Mouse (Mus musculus) cerebellum, postnatal 10 days (tissue): ENCODE results near the gene Abcg5.

Experiments
- DNase-seq, 2 experiments: peaks; one replicate each; pipeline ENCODE4 v3.0.0; 2021; ENCODE audit warnings: mixed read lengths in 2 of 2

The Abcg5 gene

GRCm38 (mm10) chr17:84682734-84683717 is at the start of gene Abcg5:
TSS of gene Abcg5 (minus strand) at chr17:84683011.
- no peak for DNase-seq

DNA sequence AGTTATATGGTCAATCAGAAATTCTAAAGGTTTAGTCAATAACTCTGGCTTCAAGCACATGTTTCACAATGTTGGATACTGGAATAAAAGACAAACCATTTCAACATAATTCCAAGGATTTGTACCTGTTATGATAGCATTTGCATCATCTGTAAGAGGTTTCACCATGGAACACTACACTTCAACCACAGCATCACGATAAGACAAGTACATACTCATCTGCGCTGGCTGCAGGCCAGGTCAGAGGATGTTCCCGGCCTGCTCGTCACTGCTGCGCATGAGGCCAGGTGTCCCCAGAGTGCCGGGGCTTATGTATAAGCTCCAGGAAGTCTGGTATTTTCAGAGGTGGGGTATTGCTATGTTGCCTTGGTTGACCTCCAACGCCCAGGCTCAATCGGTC is 49.8 kb upstream of the Abcg5 start:
- no peak for DNase-seq

DNA sequence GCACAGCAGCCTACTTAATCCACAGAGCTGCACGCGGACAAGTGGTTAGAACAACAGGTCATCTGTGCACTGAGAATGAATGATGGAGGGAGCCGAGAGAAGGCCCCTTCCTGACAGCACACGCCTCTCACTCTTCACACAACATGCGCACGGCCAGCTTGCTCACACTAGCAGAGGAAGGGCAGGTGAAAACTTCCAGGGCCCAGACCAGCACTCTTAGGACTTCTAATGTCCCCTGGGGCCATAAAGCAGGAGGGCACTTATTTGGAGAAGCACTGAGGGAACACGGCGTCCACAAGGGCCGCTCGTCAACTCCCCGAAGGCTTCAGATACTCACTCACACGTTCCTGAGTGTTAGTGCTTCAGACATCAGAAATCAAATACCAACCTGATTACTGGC is 48.5 kb upstream of the Abcg5 start:
- DNase-seq = no peak

GRCm38 (mm10) chr17:84729140-84729539 is 46.3 kb upstream of the Abcg5 start:
- no peak for DNase-seq

- DNase-seq = no peak
Measured at GRCm38 (mm10) chr17:84728201-84728911, 45.5 kb upstream of the Abcg5 start.

- DNase-seq = no peak
Measured at GRCm38 (mm10) chr17:84725163-84725562, 42.4 kb upstream of the Abcg5 start.

DNA sequence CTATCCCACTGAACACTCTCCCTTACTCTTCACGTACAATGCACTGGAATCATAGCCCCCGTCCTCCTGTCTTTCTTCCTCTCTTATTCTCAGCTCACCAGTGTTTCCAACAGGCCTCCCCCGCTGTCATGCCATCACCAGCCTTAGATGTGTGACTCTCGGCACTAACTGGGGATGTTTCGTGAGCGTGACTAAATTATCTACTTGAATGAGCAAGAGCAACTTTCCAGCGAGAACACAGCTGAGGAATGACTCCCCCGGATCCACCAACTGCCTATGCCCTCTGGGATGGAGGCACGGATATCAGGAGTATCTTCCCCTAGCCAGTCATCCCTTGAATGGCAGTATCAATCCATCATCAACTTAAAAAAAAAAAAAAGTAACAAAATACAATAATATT is 41.2 kb upstream of the Abcg5 start:
- no peak for DNase-seq

- no peak for DNase-seq
Measured at GRCm38 (mm10) chr17:84719105-84719504, 36.3 kb upstream of the Abcg5 start.

DNA sequence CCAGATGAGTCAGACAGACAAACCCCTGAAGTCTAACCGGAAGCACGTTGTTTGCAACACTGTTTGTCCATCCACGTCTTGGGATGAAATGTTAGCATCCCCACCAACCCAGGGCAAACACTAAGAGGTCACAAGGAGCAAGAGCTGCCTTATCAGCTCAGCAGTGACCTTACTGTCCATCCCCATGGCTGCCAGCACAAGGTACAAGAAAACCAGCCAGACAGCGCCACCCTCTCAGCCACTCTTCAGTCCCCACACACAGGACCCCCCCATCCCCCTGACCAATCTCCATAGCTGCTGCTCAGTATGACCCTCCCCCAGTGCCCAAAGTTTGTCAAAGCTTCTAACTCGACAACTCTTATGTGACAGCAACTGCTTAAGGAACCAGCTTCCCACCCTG is 34.6 kb upstream of the Abcg5 start:
- no peak for DNase-seq

DNA sequence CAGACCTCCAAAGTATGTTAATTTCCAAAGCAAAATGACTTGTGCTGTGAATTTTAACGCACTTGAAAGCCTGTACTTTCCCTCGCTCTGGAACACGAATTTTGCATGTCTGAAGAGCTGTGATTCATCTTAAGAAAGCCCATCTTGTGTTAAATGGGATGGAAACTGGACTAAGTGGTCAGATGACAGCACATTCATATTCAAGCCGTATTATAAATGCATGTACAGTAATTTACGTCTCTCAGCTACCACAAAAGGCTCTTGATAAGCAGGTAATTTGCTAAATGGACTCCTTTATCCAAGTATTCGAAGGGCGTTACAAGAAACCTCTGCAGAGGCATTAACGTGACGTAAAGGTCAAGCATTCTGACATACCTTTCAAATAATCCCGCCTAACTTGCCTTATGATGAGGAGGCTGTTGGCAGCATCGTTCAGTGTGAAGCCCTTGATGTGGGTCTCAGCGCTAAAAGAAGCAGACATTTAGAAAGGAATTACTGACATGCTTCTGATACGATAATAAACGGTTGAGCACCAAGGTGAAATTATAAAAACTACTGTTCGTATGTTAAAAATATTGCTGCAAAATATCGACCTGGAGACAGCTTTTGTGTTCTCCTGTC is 33.6 kb upstream of the Abcg5 start:
- DNase-seq = no peak

GRCm38 (mm10) chr17:84714930-84715329 is 32.1 kb upstream of the Abcg5 start:
- no peak for DNase-seq

DNA sequence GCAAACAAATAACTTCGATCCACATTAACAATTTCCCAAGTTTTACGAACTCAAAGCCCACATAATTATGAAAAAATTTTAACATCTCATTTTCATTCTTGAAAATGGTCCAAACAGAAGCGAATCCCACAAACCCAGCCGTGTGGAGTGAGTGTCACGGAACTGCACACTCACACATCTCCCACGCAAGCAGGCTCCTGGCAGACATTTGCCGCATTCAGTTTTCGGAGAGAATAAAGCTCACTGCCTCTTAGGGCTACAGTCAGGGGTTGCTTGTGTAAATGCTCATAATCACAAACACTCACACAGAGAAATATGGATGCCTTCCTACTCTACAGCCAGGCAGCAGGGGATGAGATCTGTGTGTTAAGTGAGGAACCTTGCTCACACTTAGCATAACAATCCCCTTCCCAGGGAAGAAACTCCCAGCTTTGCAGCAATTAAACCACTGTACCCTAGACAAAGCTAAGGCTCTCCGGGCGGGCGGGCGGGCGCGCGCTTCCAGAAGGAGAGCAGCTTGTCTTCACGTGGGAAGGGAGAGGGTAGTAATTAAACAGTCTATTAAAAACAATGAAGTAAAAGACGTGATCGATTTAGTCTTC is 30.9 kb upstream of the Abcg5 start:
- DNase-seq = no peak

DNA sequence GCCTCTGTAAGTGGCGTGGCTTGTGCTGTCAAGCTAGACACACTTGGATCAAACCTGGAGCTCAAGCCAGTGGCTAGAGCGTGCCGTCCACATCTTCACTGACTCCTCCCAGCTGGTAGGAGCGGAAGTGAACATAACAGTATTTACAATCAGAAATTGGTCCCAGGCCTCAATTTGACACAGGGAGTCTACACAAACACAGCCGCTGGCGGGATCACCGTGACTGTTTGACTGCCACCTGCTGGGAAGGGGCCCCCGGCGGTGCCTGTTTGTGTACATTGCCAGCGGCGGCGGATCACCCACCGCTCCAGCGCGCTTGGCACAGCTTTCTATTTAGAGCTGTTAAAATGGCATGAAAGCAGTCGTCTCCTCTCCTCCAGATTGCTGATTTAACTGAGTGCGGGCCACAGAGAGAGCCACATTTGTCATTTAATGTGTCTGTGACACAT is 26.6 kb upstream of the Abcg5 start:
- peak; percentile 53 to 73 for DNase-seq

DNA sequence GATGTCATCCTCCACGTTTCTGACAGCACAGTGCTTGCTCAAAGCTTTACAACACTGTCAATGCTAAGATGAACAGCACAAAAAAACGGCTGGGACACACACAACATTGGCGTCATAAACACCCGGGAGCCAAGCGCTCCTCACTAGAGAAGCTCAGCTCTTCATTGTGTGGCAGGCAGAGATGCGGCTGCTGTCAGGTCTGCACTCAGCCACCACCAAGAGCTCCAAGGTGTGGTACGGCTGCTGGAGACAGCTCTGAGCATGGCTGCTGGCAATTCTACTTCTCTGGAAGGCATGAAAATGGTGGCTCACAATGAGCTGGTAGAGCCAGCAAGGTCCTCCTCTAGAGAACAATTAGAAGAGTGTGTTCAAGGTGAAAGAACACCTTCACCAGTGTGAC is 26.0 kb upstream of the Abcg5 start:
- DNase-seq = no peak

DNA sequence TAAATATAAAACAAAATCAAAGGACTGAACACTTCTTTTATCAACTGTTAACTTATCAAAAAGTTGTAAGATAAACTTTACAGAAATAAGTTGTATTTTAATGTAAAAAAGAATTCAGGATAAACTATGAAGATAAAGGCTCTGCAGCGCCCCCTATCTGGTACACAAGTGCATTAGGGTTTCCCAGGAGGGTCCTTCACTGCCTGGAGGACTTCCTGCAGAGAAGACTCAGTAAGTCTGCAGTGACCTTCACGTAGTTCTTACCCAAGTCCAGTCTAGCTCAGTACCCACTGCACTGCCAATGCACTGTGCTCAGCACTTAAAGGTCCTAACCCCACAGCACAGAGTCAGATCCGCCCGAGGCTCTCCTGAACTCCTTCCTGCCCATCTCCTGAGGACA is 24.6 kb upstream of the Abcg5 start:
- no peak for DNase-seq

- peak; percentile 74 to 80 for DNase-seq
Measured at GRCm38 (mm10) chr17:84698727-84699126, 15.9 kb upstream of the Abcg5 start.

GRCm38 (mm10) chr17:84696537-84696936 is 13.7 kb upstream of the Abcg5 start:
- no peak for DNase-seq

GRCm38 (mm10) chr17:84693741-84694140 is 10.9 kb upstream of the Abcg5 start:
- no peak for DNase-seq

DNA sequence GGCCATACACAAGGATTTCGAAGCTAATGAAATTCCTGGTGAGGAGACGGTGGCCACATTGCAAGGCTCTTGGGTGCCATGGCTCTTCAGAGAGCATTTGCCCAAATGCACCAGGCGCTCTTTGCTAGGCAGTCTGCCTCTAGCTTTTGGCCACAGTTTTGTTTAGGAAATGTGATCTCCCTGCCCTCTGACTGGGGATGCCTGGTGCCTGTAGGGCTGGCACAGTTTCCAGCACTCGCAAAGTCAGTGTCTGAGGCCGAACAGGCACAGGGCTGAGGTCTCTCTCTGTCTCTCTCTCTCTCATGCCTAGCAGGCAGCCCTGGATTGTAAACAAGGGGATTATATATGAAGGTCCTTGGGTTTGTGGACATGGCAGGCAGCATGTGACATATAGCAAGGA is 7.3 kb upstream of the Abcg5 start:
- no peak for DNase-seq

GRCm38 (mm10) chr17:84689316-84689715 is 6.5 kb upstream of the Abcg5 start:
- DNase-seq = no peak

GRCm38 (mm10) chr17:84688834-84689233 is 6.0 kb upstream of the Abcg5 start:
- DNase-seq = no peak

DNA sequence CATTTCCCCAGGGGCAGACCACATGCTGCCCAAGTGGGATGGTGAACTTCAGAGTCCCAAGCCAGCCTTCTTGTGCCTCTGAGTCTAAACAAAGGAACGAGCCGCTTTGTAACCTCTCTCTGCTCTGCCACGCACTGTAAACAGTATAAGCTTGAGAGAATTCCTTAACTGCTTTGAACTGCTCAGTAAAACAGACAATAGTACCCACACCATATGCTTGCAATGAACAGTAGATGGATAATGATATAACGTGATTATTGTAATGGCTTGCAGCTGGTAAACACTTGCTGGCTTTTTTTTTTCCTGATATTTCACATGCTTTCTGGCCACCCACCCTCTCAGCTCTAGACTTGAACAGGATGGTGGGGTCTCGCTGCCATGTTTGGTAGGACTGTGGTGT is 5.2 kb upstream of the Abcg5 start:
- DNase-seq = no peak

- DNase-seq = no peak
Measured at GRCm38 (mm10) chr17:84685286-84685685, 2.5 kb upstream of the Abcg5 start.
